Mouse (Mus musculus): ENCODE data around the gene Traf7. TPM values are rescaled to one million over a fixed set of nuclear protein-coding genes. Genes with fewer than 3 reads are reported as not detected.

Gene Traf7
- polyA plus RNA-seq, 1 experiment from 2014 or later, result 103 TPM

- Histone ChIP-seq H3K9ac (ENCODE audit: low read depth, low read length) (peak within 1 kb of the TSS; percentile 95), H3K4me3 (ENCODE audit: low read depth, low read length) (peak within 1 kb of the TSS; percentile 73), H3K4me1 (ENCODE audit: control insufficient read depth, insufficient read depth, low read length) (peaks cover 26% of the 10 kb centered on the region), H3K9me3 (replicated peaks; ENCODE audit: control insufficient read depth, low read length, poor library complexity, severe bottlenecking) (no peaks in the 10 kb centered on the region), H3K27ac (ENCODE audit: low read length) (peak within 1 kb of the TSS; percentile 89), H3K4me2 (ENCODE audit: low read length) (peak within 1 kb of the TSS; percentile 91), H3K27me3 (ENCODE audit: control insufficient read depth, insufficient read depth, low read depth, low read length) (no peaks in the 10 kb centered on the region), H3K36me3 (ENCODE audit: control insufficient read depth, insufficient read depth, low read length) (no peaks in the 10 kb centered on the region)
- WGBS, result under 1% methylated on average over 52 of the region's 72 CpGs
- peak; percentile 94 for ATAC-seq
These were observed 22.1 kb upstream of the Traf7 start, which contains the start of gene Pkd1 for GRCm38 (mm10) chr17:24549618-24550415. Gene Pkd1 (plus strand): TSS chr17:24549834.

- H3K9me3 ChIP-seq (replicated peaks; ENCODE audit: control insufficient read depth, low read length, poor library complexity, severe bottlenecking), result no peaks in the 10 kb centered on the region
- H3K27me3 ChIP-seq (ENCODE audit: control insufficient read depth, insufficient read depth, low read depth, low read length), result no peaks in the 10 kb centered on the region
- peak overlapping the region; percentile 89 for H3K27ac ChIP-seq (ENCODE audit: low read length)
- peak overlapping the region; percentile 73 for H3K4me3 ChIP-seq (ENCODE audit: low read depth, low read length)
- H3K4me1 ChIP-seq (ENCODE audit: control insufficient read depth, insufficient read depth, low read length), result peaks cover 23% of the 10 kb centered on the region
- ATAC-seq, result peak; percentile 44
- H3K4me2 ChIP-seq (ENCODE audit: low read length), result peak overlapping the region; percentile 91
- WGBS, result 6% methylated on average over 23 of the region's 23 CpGs
- no peaks in the 10 kb centered on the region for H3K36me3 ChIP-seq (ENCODE audit: control insufficient read depth, insufficient read depth, low read length)
- H3K9ac ChIP-seq (ENCODE audit: low read depth, low read length), result peak overlapping the region; percentile 95; the same call in 1 of the 2 replicates
These were observed 21.3 kb upstream of the Traf7 start for GRCm38 (mm10) chr17:24548921-24549617.

GRCm38 (mm10) chr17:24548435-24548834, 20.7 kb upstream of the Traf7 start:
- peaks cover 23% of the 10 kb centered on the region for H3K4me1 ChIP-seq (ENCODE audit: control insufficient read depth, insufficient read depth, low read length)
- no peaks in the 10 kb centered on the region for H3K27me3 ChIP-seq (ENCODE audit: control insufficient read depth, insufficient read depth, low read depth, low read length)
- peak overlapping the region; percentile 91; the same call in 1 of the 2 replicates for H3K4me2 ChIP-seq (ENCODE audit: low read length)
- no peak overlapping the region for H3K9ac ChIP-seq (ENCODE audit: low read depth, low read length)
- no peak for ATAC-seq
- WGBS, result 47% methylated on average over 9 of the region's 9 CpGs
- H3K27ac ChIP-seq (ENCODE audit: low read length), result no peak overlapping the region
- no peak overlapping the region for H3K4me3 ChIP-seq (ENCODE audit: low read depth, low read length)
- no peaks in the 10 kb centered on the region for H3K36me3 ChIP-seq (ENCODE audit: control insufficient read depth, insufficient read depth, low read length)
- no peaks in the 10 kb centered on the region for H3K9me3 ChIP-seq (replicated peaks; ENCODE audit: control insufficient read depth, low read length, poor library complexity, severe bottlenecking)

GRCm38 (mm10) chr17:24546234-24546633, 18.5 kb upstream of the Traf7 start:
- Histone ChIP-seq H3K9ac (ENCODE audit: low read depth, low read length) (no peak overlapping the region), H3K9me3 (replicated peaks; ENCODE audit: control insufficient read depth, low read length, poor library complexity, severe bottlenecking) (no peaks in the 10 kb centered on the region), H3K4me1 (ENCODE audit: control insufficient read depth, insufficient read depth, low read length) (peaks cover 4% of the 10 kb centered on the region), H3K36me3 (ENCODE audit: control insufficient read depth, insufficient read depth, low read length) (no peaks in the 10 kb centered on the region), H3K4me3 (ENCODE audit: low read depth, low read length) (no peak overlapping the region), H3K4me2 (ENCODE audit: low read length) (no peak overlapping the region), H3K27me3 (ENCODE audit: control insufficient read depth, insufficient read depth, low read depth, low read length) (no peaks in the 10 kb centered on the region), H3K27ac (ENCODE audit: low read length) (no peak overlapping the region)
- no peak for ATAC-seq
- 99% methylated on average over 3 of the region's 3 CpGs for WGBS

- 88% methylated on average over 2 of the region's 2 CpGs for WGBS
- Histone ChIP-seq H3K4me3 (ENCODE audit: low read depth, low read length) (no peak overlapping the region), H3K27me3 (ENCODE audit: control insufficient read depth, insufficient read depth, low read depth, low read length) (no peaks in the 10 kb centered on the region), H3K9me3 (replicated peaks; ENCODE audit: control insufficient read depth, low read length, poor library complexity, severe bottlenecking) (no peaks in the 10 kb centered on the region), H3K4me1 (ENCODE audit: control insufficient read depth, insufficient read depth, low read length) (no peaks in the 10 kb centered on the region), H3K36me3 (ENCODE audit: control insufficient read depth, insufficient read depth, low read length) (no peaks in the 10 kb centered on the region), H3K4me2 (ENCODE audit: low read length) (no peak overlapping the region), H3K9ac (ENCODE audit: low read depth, low read length) (no peak overlapping the region), H3K27ac (ENCODE audit: low read length) (no peak overlapping the region)
- ATAC-seq, result no peak
These were observed 17.5 kb upstream of the Traf7 start for GRCm38 (mm10) chr17:24545247-24545646.

- no peak for ATAC-seq
- H3K4me2 ChIP-seq (ENCODE audit: low read length), result no peak overlapping the region; the same call in 1 of the 2 replicates
These were observed 16.9 kb upstream of the Traf7 start for GRCm38 (mm10) chr17:24544613-24545012.

GRCm38 (mm10) chr17:24540375-24540774, 12.6 kb upstream of the Traf7 start:
- Histone ChIP-seq H3K4me3 (ENCODE audit: low read depth, low read length) (no peak overlapping the region), H3K4me2 (ENCODE audit: low read length) (no peak overlapping the region), H3K4me1 (ENCODE audit: control insufficient read depth, insufficient read depth, low read length) (peaks cover 14% of the 10 kb centered on the region), H3K27me3 (ENCODE audit: control insufficient read depth, insufficient read depth, low read depth, low read length) (no peaks in the 10 kb centered on the region), H3K36me3 (ENCODE audit: control insufficient read depth, insufficient read depth, low read length) (no peaks in the 10 kb centered on the region), H3K9ac (ENCODE audit: low read depth, low read length) (no peak overlapping the region), H3K9me3 (replicated peaks; ENCODE audit: control insufficient read depth, low read length, poor library complexity, severe bottlenecking) (no peaks in the 10 kb centered on the region), H3K27ac (ENCODE audit: low read length) (no peak overlapping the region)
- no peak for ATAC-seq
- WGBS, result 4% methylated on average over 3 of the region's 3 CpGs

More at GRCm38 (mm10) chr17:24544613-24545012, 16.9 kb upstream of the Traf7 start:
- WGBS, result 18% methylated on average over 12 of the region's 12 CpGs
- no peak overlapping the region for H3K9ac ChIP-seq (ENCODE audit: low read depth, low read length)
- no peaks in the 10 kb centered on the region for H3K4me1 ChIP-seq (ENCODE audit: control insufficient read depth, insufficient read depth, low read length)
- H3K27ac ChIP-seq (ENCODE audit: low read length), result no peak overlapping the region
- no peak overlapping the region for H3K4me3 ChIP-seq (ENCODE audit: low read depth, low read length)
- no peaks in the 10 kb centered on the region for H3K36me3 ChIP-seq (ENCODE audit: control insufficient read depth, insufficient read depth, low read length)
- no peaks in the 10 kb centered on the region for H3K9me3 ChIP-seq (replicated peaks; ENCODE audit: control insufficient read depth, low read length, poor library complexity, severe bottlenecking)
- H3K27me3 ChIP-seq (ENCODE audit: control insufficient read depth, insufficient read depth, low read depth, low read length), result no peaks in the 10 kb centered on the region

GRCm38 (mm10) chr17:24538950-24539349, 11.2 kb upstream of the Traf7 start:
- 69% methylated on average over 8 of the region's 8 CpGs for WGBS
- no peak overlapping the region for H3K9ac ChIP-seq (ENCODE audit: low read depth, low read length)
- no peaks in the 10 kb centered on the region for H3K9me3 ChIP-seq (replicated peaks; ENCODE audit: control insufficient read depth, low read length, poor library complexity, severe bottlenecking)
- H3K4me2 ChIP-seq (ENCODE audit: low read length), result no peak overlapping the region
- no peaks in the 10 kb centered on the region for H3K36me3 ChIP-seq (ENCODE audit: control insufficient read depth, insufficient read depth, low read length)
- no peak overlapping the region for H3K27ac ChIP-seq (ENCODE audit: low read length)
- no peak for ATAC-seq
- peaks cover 14% of the 10 kb centered on the region for H3K4me1 ChIP-seq (ENCODE audit: control insufficient read depth, insufficient read depth, low read length)
- H3K27me3 ChIP-seq (ENCODE audit: control insufficient read depth, insufficient read depth, low read depth, low read length), result no peaks in the 10 kb centered on the region
- H3K4me3 ChIP-seq (ENCODE audit: low read depth, low read length), result no peak overlapping the region

GRCm38 (mm10) chr17:24537536-24537935, 9.8 kb upstream of the Traf7 start:
- no peak overlapping the region for H3K4me3 ChIP-seq (ENCODE audit: low read depth, low read length)
- H3K9ac ChIP-seq (ENCODE audit: low read depth, low read length), result 0 out of 2 replicates have a peak overlapping the region, but pooled peaks have one; percentile 11
- no peaks in the 10 kb centered on the region for H3K27me3 ChIP-seq (ENCODE audit: control insufficient read depth, insufficient read depth, low read depth, low read length)
- no peaks in the 10 kb centered on the region for H3K36me3 ChIP-seq (ENCODE audit: control insufficient read depth, insufficient read depth, low read length)
- H3K4me2 ChIP-seq (ENCODE audit: low read length), result 0 out of 2 replicates have a peak overlapping the region, but pooled peaks have one; percentile 4
- peak; percentile 33; the same call in 1 of the 2 replicates for ATAC-seq
- H3K4me1 ChIP-seq (ENCODE audit: control insufficient read depth, insufficient read depth, low read length), result peaks cover 24% of the 10 kb centered on the region
- no peaks in the 10 kb centered on the region for H3K9me3 ChIP-seq (replicated peaks; ENCODE audit: control insufficient read depth, low read length, poor library complexity, severe bottlenecking)
- H3K27ac ChIP-seq (ENCODE audit: low read length), result peak overlapping the region; percentile 74
- 27% methylated on average over 3 of the region's 3 CpGs for WGBS
